Mouse (Mus musculus): ENCODE results near the gene Ccdc155. TPM values are rescaled to one million over a fixed set of nuclear protein-coding genes. Genes with fewer than 3 reads are reported as not detected.

Gene Ccdc155
- total RNA-seq (2023), result not detected

GRCm38 (mm10) chr7:45204380-45205143, at the start of gene Ccdc155:
Gene Ccdc155, minus strand, starts transcription at chr7:45204892.

GRCm38 (mm10) chr7:45240633-45241388, 36.1 kb upstream of the Ccdc155 start, which contains the start of gene Slc6a16:
Gene Slc6a16, plus strand, starts transcription at chr7:45241085.

GRCm38 (mm10) chr7:45238723-45239496, 34.2 kb upstream of the Ccdc155 start, which contains the start of gene Cd37:
Gene Cd37, minus strand, starts transcription at chr7:45239115.

GRCm38 (mm10) chr7:45215673-45216441, 11.2 kb upstream of the Ccdc155 start, which contains the start of gene Tead2:
Gene Tead2, plus strand, starts transcription at chr7:45215753.

GRCm38 (mm10) chr7:45211851-45212251, 7.2 kb upstream of the Ccdc155 start, which contains the start of gene Dkkl1:
Gene Dkkl1, minus strand, starts transcription at chr7:45212147.

GRCm38 (mm10) chr7:45180896-45181477, 23.7 kb downstream of the Ccdc155 start, which contains the start of gene Pth2:
Gene Pth2, plus strand, starts transcription at chr7:45180995.

GRCm38 (mm10) chr7:45179469-45179868, 25.2 kb downstream of the Ccdc155 start, which contains the start of gene Gfy:
Gene Gfy, minus strand, starts transcription at chr7:45179569.

GRCm38 (mm10) chr7:45163735-45164490, 40.8 kb downstream of the Ccdc155 start, which contains the start of gene Slc17a7:
Gene Slc17a7, plus strand, starts transcription at chr7:45163949.

GRCm38 (mm10) chr7:45154096-45154992, 50.3 kb downstream of the Ccdc155 start, which contains the start of the genes Pih1d1 and Aldh16a1:
Gene Pih1d1, plus strand, starts transcription at chr7:45154303.
Gene Aldh16a1, minus strand, starts transcription at chr7:45154584.

GRCm38 (mm10) chr7:45135993-45136567, 68.6 kb downstream of the Ccdc155 start, which contains the start of the genes Gm45713 and Flt3l:
Gene Gm45713, minus strand, starts transcription at chr7:45136231.
Gene Flt3l, minus strand, starts transcription at chr7:45136432.

Other genes with a start within 250 kb of the Ccdc155 start
- 0.18 TPM for gene Cpt1c, start 230.0 kb downstream of the Ccdc155 start, total RNA-seq (2023)
- gene Prmt1, start 218.3 kb downstream of the Ccdc155 start, total RNA-seq (2023), result 153 TPM
- 157 TPM for gene Irf3, start 207.2 kb downstream of the Ccdc155 start, total RNA-seq (2023)
- gene Bcl2l12, start 206.2 kb downstream of the Ccdc155 start, total RNA-seq (2023), result 19.6 TPM
- gene Scaf1, start 188.5 kb downstream of the Ccdc155 start, total RNA-seq (2023), result 83.6 TPM
- gene Rras, start 186.9 kb downstream of the Ccdc155 start, total RNA-seq (2023), result 10.3 TPM
- gene Prr12, start 152.0 kb downstream of the Ccdc155 start, total RNA-seq (2023), result 75.1 TPM
- gene Nosip, start 142.5 kb downstream of the Ccdc155 start, total RNA-seq (2023), result 61.3 TPM
- 0.95 TPM for gene Prrg2, start 142.2 kb downstream of the Ccdc155 start, total RNA-seq (2023)
- gene Rcn3, start 112.7 kb downstream of the Ccdc155 start, total RNA-seq (2023), result 6.1 TPM
- 22.7 TPM for gene Fcgrt, start 101.0 kb downstream of the Ccdc155 start, total RNA-seq (2023)
- 3,211 TPM for gene Rps11, start 80.5 kb downstream of the Ccdc155 start, total RNA-seq (2023)
- gene Rpl13a, start 76.1 kb downstream of the Ccdc155 start, total RNA-seq (2023), result 5,433 TPM
- gene Gm45713, start 68.7 kb downstream of the Ccdc155 start, total RNA-seq (2023), result not detected
- 299 TPM for gene Flt3l, start 68.5 kb downstream of the Ccdc155 start, total RNA-seq (2023)
- gene Pih1d1, start 50.6 kb downstream of the Ccdc155 start, total RNA-seq (2023), result 38.5 TPM
- 61.5 TPM for gene Aldh16a1, start 50.3 kb downstream of the Ccdc155 start, total RNA-seq (2023)
- not detected for gene Slc17a7, start 40.9 kb downstream of the Ccdc155 start, total RNA-seq (2023)
- not detected for gene Gfy, start 25.3 kb downstream of the Ccdc155 start, total RNA-seq (2023)
- gene Pth2, start 23.9 kb downstream of the Ccdc155 start, total RNA-seq (2023), result not detected
- gene Dkkl1, start 7.3 kb upstream of the Ccdc155 start, total RNA-seq (2023), result not detected
- not detected for gene Tead2, start 10.9 kb upstream of the Ccdc155 start, total RNA-seq (2023)
- 346 TPM for gene Cd37, start 34.2 kb upstream of the Ccdc155 start, total RNA-seq (2023)
- gene Slc6a16, start 36.2 kb upstream of the Ccdc155 start, total RNA-seq (2023), result not detected
- gene Slc6a21, start 72.6 kb upstream of the Ccdc155 start, total RNA-seq (2023), result not detected
- 10.0 TPM for gene Trpm4, start 128.9 kb upstream of the Ccdc155 start, total RNA-seq (2023)
- gene Hrc, start 130.4 kb upstream of the Ccdc155 start, total RNA-seq (2023), result not detected
- gene Ppfia3, start 162.1 kb upstream of the Ccdc155 start, total RNA-seq (2023), result 0.47 TPM
- gene Lin7b, start 165.7 kb upstream of the Ccdc155 start, total RNA-seq (2023), result 2.6 TPM
- 701 TPM for gene Snrnp70, start 190.8 kb upstream of the Ccdc155 start, total RNA-seq (2023)
- not detected for gene Kcna7, start 200.8 kb upstream of the Ccdc155 start, total RNA-seq (2023)
- not detected for gene Ntf5, start 208.8 kb upstream of the Ccdc155 start, total RNA-seq (2023)
- gene Lhb, start 215.9 kb upstream of the Ccdc155 start, total RNA-seq (2023), result not detected
- gene Gys1, start 230.0 kb upstream of the Ccdc155 start, total RNA-seq (2023), result 5.9 TPM
- 50.8 TPM for gene Ruvbl2, start 233.2 kb upstream of the Ccdc155 start, total RNA-seq (2023)

Data from CD4-positive naive resting alpha-beta T cell, adult 57 days (primary cell).